Mouse (Mus musculus) mature B cell (primary cell): Measurements from ENCODE around the gene Gabra2.

Source experiments
- in situ Hi-C: fragments of 300-500 bp; cut with MboI; formaldehyde crosslinking; loops from 2 replicates; pipeline ENCODE4 v1.14.3; 2019

The Gabra2 gene

GRCm38 (mm10) chr5:71095725-71096607, at the start of gene Gabra2:
Gabra2 (minus strand) TSS chr5:71095849.
- in situ Hi-C loops, result no loop called here

- in situ Hi-C loops, result no loop called here
Observed at GRCm38 (mm10) chr5:71136691-71137090, 41.0 kb upstream of the Gabra2 start.

GRCm38 (mm10) chr5:71135840-71136239, 40.2 kb upstream of the Gabra2 start:
- in situ Hi-C loops, result no loop called here

GRCm38 (mm10) chr5:71127721-71128120, 32.1 kb upstream of the Gabra2 start:
- in situ Hi-C loops, result no loop called here

GRCm38 (mm10) chr5:71115216-71115615, 19.6 kb upstream of the Gabra2 start:
- in situ Hi-C loops, result no loop called here

- in situ Hi-C loops, result no loop called here
Observed at GRCm38 (mm10) chr5:71095180-71095579, 469 bp downstream of the Gabra2 start.

- in situ Hi-C loops, result no loop called here
Observed at GRCm38 (mm10) chr5:71094776-71095175, 873 bp downstream of the Gabra2 start.

GRCm38 (mm10) chr5:71093807-71094206, 1.8 kb downstream of the Gabra2 start:
- in situ Hi-C loops, result no loop called here

GRCm38 (mm10) chr5:71092475-71092874, 3.2 kb downstream of the Gabra2 start:
- in situ Hi-C loops, result no loop called here

GRCm38 (mm10) chr5:71091926-71092325, 3.7 kb downstream of the Gabra2 start:
- in situ Hi-C loops, result no loop called here

- in situ Hi-C loops, result no loop called here
Observed at GRCm38 (mm10) chr5:71078861-71079260, 16.8 kb downstream of the Gabra2 start.

- in situ Hi-C loops, result no loop called here
Observed at GRCm38 (mm10) chr5:71061696-71062095, 34.0 kb downstream of the Gabra2 start.

- in situ Hi-C loops, result no loop called here
Observed at GRCm38 (mm10) chr5:71058047-71058446, 37.6 kb downstream of the Gabra2 start.

GRCm38 (mm10) chr5:71037352-71037751, 58.3 kb downstream of the Gabra2 start:
- in situ Hi-C loops, result no loop called here

GRCm38 (mm10) chr5:71025956-71026355, 69.7 kb downstream of the Gabra2 start:
- in situ Hi-C loops, result no loop called here

GRCm38 (mm10) chr5:71011751-71012150, 83.9 kb downstream of the Gabra2 start:
- in situ Hi-C loops, result no loop called here

- in situ Hi-C loops, result no loop called here
Observed at GRCm38 (mm10) chr5:71011271-71011670, 84.4 kb downstream of the Gabra2 start.

- in situ Hi-C loops, result no loop called here
Observed at GRCm38 (mm10) chr5:71010797-71011196, 84.9 kb downstream of the Gabra2 start.

- in situ Hi-C loops, result no loop called here
Observed at GRCm38 (mm10) chr5:70995617-70996325, 99.9 kb downstream of the Gabra2 start.

- in situ Hi-C loops, result no loop called here
Observed at GRCm38 (mm10) chr5:70993281-70993680, 102.4 kb downstream of the Gabra2 start.

- in situ Hi-C loops, result no loop called here
Observed at GRCm38 (mm10) chr5:70990891-70991290, 104.8 kb downstream of the Gabra2 start.
